Comparison of ENCODE assay signal across 9 mouse cellular contexts in the genomic region with DNA sequence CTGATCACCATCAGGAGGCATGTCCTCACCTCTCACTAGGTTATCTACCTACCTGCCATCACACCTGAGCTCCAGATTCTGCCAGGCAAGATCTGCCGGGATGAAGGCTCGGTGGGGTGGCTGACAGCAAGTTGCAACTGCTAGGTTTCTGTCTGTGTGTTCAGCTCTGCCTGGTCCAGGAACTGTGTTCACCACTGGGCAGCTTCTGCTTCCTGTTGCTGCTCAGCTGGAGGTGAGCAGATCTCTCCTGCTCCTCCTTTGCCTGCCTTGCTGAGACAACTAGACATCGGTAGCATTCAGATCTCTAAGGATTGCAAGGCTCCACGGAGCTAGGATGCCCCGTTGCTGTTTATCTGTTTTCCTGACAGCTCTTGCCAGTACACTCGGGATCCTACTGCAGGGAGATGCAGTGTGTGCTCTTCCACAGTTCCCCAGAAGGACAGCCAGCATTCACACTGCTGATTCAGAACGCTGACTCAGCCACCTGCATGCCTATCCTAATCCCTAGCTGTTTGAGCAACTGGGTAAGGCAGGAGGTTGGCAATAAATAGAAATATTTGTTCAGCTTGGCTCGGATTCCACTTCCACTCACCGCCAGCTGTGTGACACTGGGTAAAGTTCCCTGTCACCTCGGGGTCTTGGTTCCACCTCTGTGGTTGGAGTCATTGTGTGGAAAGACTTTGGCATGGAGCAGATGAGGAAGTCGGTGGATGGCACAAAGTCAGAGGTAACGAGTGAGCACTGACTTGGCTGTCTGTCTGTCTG. TPM values are rescaled to one million over a fixed set of nuclear protein-coding genes. Genes with fewer than 3 reads are reported as not detected.
DNase-seq lines count a peak whose midpoint lies in the region; ATAC-seq and TF ChIP-seq lines count a peak whose summit lies in the region.
"Had no signal": no experiment of that assay in that cellular context is flagged by ENCODE, and none has a peak within 500 bp of the region (broad histone marks: within the 10 kb centered on the region; RNA-seq: fewer than 3 reads in every experiment).

No protein-coding gene starts in this region.

- WGBS in heart, postnatal 0 days: 34% methylated on average over 12 of the region's 12 CpGs
- 46% methylated on average over 12 of the region's 12 CpGs for WGBS in lung, postnatal 0 days
- WGBS in midbrain, postnatal 0 days: 64% methylated on average over 12 of the region's 12 CpGs
- WGBS in midbrain, embryonic 13.5 days: 78% methylated on average over 12 of the region's 12 CpGs
- WGBS in forebrain, embryonic 16.5 days: 72% methylated on average over 12 of the region's 12 CpGs

- DNase-seq in heart, postnatal 0 days (ENCODE audit: low spot score): peak; percentile 52
- no peak for DNase-seq in heart, adult 9 months (ENCODE audit: low spot score in 2 of 2)
- peak; percentile 65 for DNase-seq in 416B (ENCODE audit: low read depth)
- peak; percentile 87 for DNase-seq in brain, adult 2 months (ENCODE audit: low read depth, low spot score)
- peak; percentile 69 for DNase-seq in lung, postnatal 0 days (ENCODE audit: low spot score)
- no peak for DNase-seq in midbrain, postnatal 0 days (ENCODE audit: low spot score)
- DNase-seq: forebrain, postnatal 0 days had no signal

- TF ChIP-seq CTCF in heart, postnatal 0 days (IDR thresholded peaks at IDR 0.05; ENCODE audit: low read depth): no peak
- TF ChIP-seq CTCF in lung, postnatal 0 days (IDR thresholded peaks at IDR 0.05): no peak
- no peak for TF ChIP-seq CTCF in midbrain, postnatal 0 days (IDR thresholded peaks at IDR 0.05)

- 0 out of 2 replicates have a peak overlapping the region, but pooled peaks have one; percentile 20 for H3K27ac ChIP-seq in heart, postnatal 0 days (ENCODE audit: low read depth)
- H3K27ac ChIP-seq in lung, postnatal 0 days (ENCODE audit: low read length): no peak overlapping the region
- no peak overlapping the region for H3K27ac ChIP-seq in midbrain, postnatal 0 days (ENCODE audit: low read depth, low read length)
- H3K27ac ChIP-seq in midbrain, embryonic 13.5 days: no peak overlapping the region
- no peak overlapping the region for H3K27ac ChIP-seq in forebrain, embryonic 16.5 days (ENCODE audit: low read length)

- H3K9me3 ChIP-seq in heart, postnatal 0 days (replicated peaks; ENCODE audit: control insufficient read depth, low read length): no peaks in the 10 kb centered on the region
- H3K9me3 ChIP-seq in lung, postnatal 0 days (ENCODE audit: low read length): no peaks in the 10 kb centered on the region
- no peaks in the 10 kb centered on the region for H3K9me3 ChIP-seq in midbrain, postnatal 0 days (ENCODE audit: low read length)
- H3K9me3 ChIP-seq in midbrain, embryonic 13.5 days: no peaks in the 10 kb centered on the region
- H3K9me3 ChIP-seq in forebrain, embryonic 16.5 days (ENCODE audit: control insufficient read depth, low read length): no peaks in the 10 kb centered on the region

- ATAC-seq in heart, postnatal 0 days (ENCODE audit: insufficient read depth, low read depth): peak; percentile 65
- ATAC-seq in lung, postnatal 0 days: peak; percentile 23
- no peak for ATAC-seq in midbrain, postnatal 0 days (ENCODE audit: low FRiP score)
- ATAC-seq in midbrain, embryonic 13.5 days: no peak
- no peak for ATAC-seq in forebrain, embryonic 16.5 days
- ATAC-seq: forebrain, postnatal 0 days had no signal

- peaks cover 10% of the 10 kb centered on the region for H3K4me1 ChIP-seq in heart, postnatal 0 days (ENCODE audit: control insufficient read depth, insufficient read depth)
- peaks cover 5% of the 10 kb centered on the region; the same call in 1 of the 2 replicates for H3K4me1 ChIP-seq in lung, postnatal 0 days (ENCODE audit: insufficient read depth, low read depth, low read length)
- 0 out of 2 replicates have a peak, but pooled peaks cover 9% of the 10 kb centered on the region for H3K4me1 ChIP-seq in midbrain, postnatal 0 days (ENCODE audit: insufficient read depth, low read length)
- H3K4me1 ChIP-seq in midbrain, embryonic 13.5 days (replicated peaks): peaks cover 17% of the 10 kb centered on the region
- H3K4me1 ChIP-seq in forebrain, embryonic 16.5 days (replicated peaks; ENCODE audit: control insufficient read depth, insufficient read depth, low read length): peaks cover 3% of the 10 kb centered on the region; the same call in 1 of the 2 replicates

- TF ChIP-seq EP300 in heart, postnatal 0 days (IDR thresholded peaks at IDR 0.05; ENCODE audit: low read depth): no peak
- no peak for TF ChIP-seq EP300 in lung, postnatal 0 days (IDR thresholded peaks at IDR 0.05)

- no peak overlapping the region for H3K4me3 ChIP-seq in heart, postnatal 0 days (ENCODE audit: low read depth, low read length)
- H3K4me3 ChIP-seq in lung, postnatal 0 days (ENCODE audit: low read depth, low read length): no peak overlapping the region
- H3K4me3 ChIP-seq in midbrain, postnatal 0 days (ENCODE audit: low read depth, low read length): no peak overlapping the region
- H3K4me3 ChIP-seq in midbrain, embryonic 13.5 days (replicated peaks): no peak overlapping the region
- H3K4me3 ChIP-seq in forebrain, embryonic 16.5 days (replicated peaks; ENCODE audit: low read length): no peak overlapping the region

- H3K4me2 ChIP-seq in heart, postnatal 0 days (ENCODE audit: low read depth, low read length): no peak overlapping the region
- no peak overlapping the region for H3K4me2 ChIP-seq in lung, postnatal 0 days (replicated peaks; ENCODE audit: low read depth, low read length)
- H3K4me2 ChIP-seq in midbrain, postnatal 0 days (ENCODE audit: low read depth, low read length, poor library complexity, severe bottlenecking): no peak overlapping the region
- H3K4me2 ChIP-seq in midbrain, embryonic 13.5 days (replicated peaks): no peak overlapping the region
- no peak overlapping the region for H3K4me2 ChIP-seq in forebrain, embryonic 16.5 days (ENCODE audit: low read length)

- no peak overlapping the region for H3K9ac ChIP-seq in heart, postnatal 0 days (replicated peaks; ENCODE audit: low read depth, low read length)
- H3K9ac ChIP-seq in lung, postnatal 0 days (replicated peaks; ENCODE audit: low read depth): no peak overlapping the region
- no peak overlapping the region for H3K9ac ChIP-seq in midbrain, postnatal 0 days (replicated peaks; ENCODE audit: low read length, poor library complexity, severe bottlenecking)
- no peak overlapping the region for H3K9ac ChIP-seq in midbrain, embryonic 13.5 days (replicated peaks)
- no peak overlapping the region for H3K9ac ChIP-seq in forebrain, embryonic 16.5 days (replicated peaks; ENCODE audit: low read depth, low read length)
- H3K9ac ChIP-seq: forebrain, postnatal 0 days had no signal

- H3K36me3 ChIP-seq in heart, postnatal 0 days (replicated peaks; ENCODE audit: control insufficient read depth, insufficient read depth, low read length): no peaks in the 10 kb centered on the region
- H3K36me3 ChIP-seq in lung, postnatal 0 days (ENCODE audit: insufficient read depth, low read length): no peaks in the 10 kb centered on the region
- no peaks in the 10 kb centered on the region for H3K36me3 ChIP-seq in midbrain, postnatal 0 days (ENCODE audit: insufficient read depth, low read length)
- H3K36me3 ChIP-seq in midbrain, embryonic 13.5 days: no peaks in the 10 kb centered on the region
- H3K36me3 ChIP-seq in forebrain, embryonic 16.5 days (ENCODE audit: control insufficient read depth, insufficient read depth): no peaks in the 10 kb centered on the region

- H3K27me3 ChIP-seq in heart, postnatal 0 days (ENCODE audit: control insufficient read depth, insufficient read depth, low read length): no peaks in the 10 kb centered on the region
- H3K27me3 ChIP-seq in lung, postnatal 0 days (replicated peaks; ENCODE audit: insufficient read depth, low read length): no peaks in the 10 kb centered on the region
- H3K27me3 ChIP-seq in midbrain, postnatal 0 days (ENCODE audit: insufficient read depth, low read length): no peaks in the 10 kb centered on the region
- H3K27me3 ChIP-seq in midbrain, embryonic 13.5 days: no peaks in the 10 kb centered on the region
- H3K27me3 ChIP-seq in forebrain, embryonic 16.5 days (replicated peaks; ENCODE audit: control insufficient read depth, insufficient read depth, low read length): no peaks in the 10 kb centered on the region

RNA-seq across cellular contexts. Expression of a gene that starts 29.3 kb away (rescaled TPM):
- total RNA-seq in heart, postnatal 0 days (2014; rRNA removed; ENCODE audit: low replicate concordance): 17.6 and 17.9 TPM in 2 replicates
- polyA plus RNA-seq in heart, postnatal 0 days (2015; fragmentation: Nextera tagmentation; extraction: Ambion mirVana): 0.44 TPM in 1 of 2 replicates, not detected in the other
- polyA plus RNA-seq in lung, postnatal 0 days (2015; fragmentation: Nextera tagmentation; extraction: Ambion mirVana): 1.2 and 1.4 TPM in 2 replicates
- total RNA-seq in midbrain, postnatal 0 days (2014; rRNA removed): 15.8 and 18.4 TPM in 2 replicates
- 0.56 and 1.0 TPM in 2 replicates for polyA plus RNA-seq in midbrain, postnatal 0 days (2015; fragmentation: Nextera tagmentation; extraction: Ambion mirVana)
- 0.24 and 0.34 TPM in 2 replicates for polyA plus RNA-seq in midbrain, embryonic 13.5 days (2015; fragmentation: Nextera tagmentation; extraction: Ambion mirVana)
- polyA plus RNA-seq in forebrain, embryonic 16.5 days (2015; fragmentation: Nextera tagmentation; extraction: Ambion mirVana): 0.56 and 0.66 TPM in 2 replicates

Comparison
In these comparisons a context has a peak if more than half of its experiments do, and no peak if none do; other contexts are left out.
1. DNase-seq: peak in heart, postnatal 0 days (single experiment), 416B (single experiment), brain, adult 2 months (single experiment) and lung, postnatal 0 days (single experiment); none in heart, adult 9 months (0 of 2) and midbrain, postnatal 0 days (single experiment).
2. ATAC-seq: peak in heart, postnatal 0 days (single experiment) and lung, postnatal 0 days (single experiment); none in midbrain, postnatal 0 days (single experiment), midbrain, embryonic 13.5 days (single experiment) and forebrain, embryonic 16.5 days (single experiment).